Mouse (Mus musculus) heart, postnatal 0 days (tissue): Measurements from ENCODE around the gene Tmem130. TPM values are rescaled to one million over a fixed set of nuclear protein-coding genes. Genes with fewer than 3 reads are reported as not detected.

Experiments
- ATAC-seq: fragments of 200-750 bp; cut with Nextera tagmentation; 2 replicates; pipeline ENCODE4 v1.8.0; 2017; ENCODE audit warnings: low read depth, moderate number of reproducible peaks, moderate library complexity; ENCODE audit not compliant: insufficient read depth
- DNase-seq: peaks from one replicate; pipeline ENCODE4 v3.0.0-alpha.2; 2016; ENCODE audit warnings: low spot score
- H3K27ac ChIP-seq: fragments of 300-500 bp; sonication (generic); 2 replicates; pipeline ENCODE4 v1.5.1; 2014; ENCODE audit warnings: low read depth, mild to moderate bottlenecking
- H3K27me3 ChIP-seq: fragments of 300-500 bp; sonication (generic); 2 replicates; pipeline ENCODE4 v1.6.1; 2014; ENCODE audit warnings: low read length, mixed read lengths; ENCODE audit not compliant: control insufficient read depth, insufficient read depth
- H3K36me3 ChIP-seq: fragments of 300-500 bp; sonication (generic); replicated peaks from 2 replicates; pipeline ENCODE4 v1.6.1; 2014; ENCODE audit warnings: low read length, mixed read lengths; ENCODE audit not compliant: control insufficient read depth, insufficient read depth
- H3K4me1 ChIP-seq: fragments of 300-500 bp; sonication (generic); 2 replicates; pipeline ENCODE4 v1.6.1; 2014; ENCODE audit warnings: antibody characterized with exemption; ENCODE audit not compliant: control insufficient read depth, insufficient read depth
- H3K4me2 ChIP-seq: fragments of 300-500 bp; sonication (generic); 2 replicates; pipeline ENCODE4 v1.6.1; 2014; ENCODE audit warnings: low read depth, mild to moderate bottlenecking, low read length, moderate library complexity
- H3K4me3 ChIP-seq: fragments of 300-500 bp; sonication (generic); 2 replicates; pipeline ENCODE4 v1.5.1; 2014; ENCODE audit warnings: low read depth, low read length
- H3K9ac ChIP-seq: fragments of 300-500 bp; sonication (generic); replicated peaks from 2 replicates; pipeline ENCODE4 v1.6.1; 2014; ENCODE audit warnings: low read depth, low read length, mixed read lengths
- H3K9me3 ChIP-seq: fragments of 300-500 bp; sonication (generic); replicated peaks from 2 replicates; pipeline ENCODE4 v1.6.1; 2016; ENCODE audit warnings: low read length; ENCODE audit not compliant: control insufficient read depth
- CTCF ChIP-seq: IDR thresholded peaks from 2 replicates; pipeline ENCODE4 v1.5.1; 2016; ENCODE audit warnings: antibody characterized with exemption, control low read depth, low read depth
- EP300 ChIP-seq: IDR thresholded peaks from 2 replicates; pipeline ENCODE4 v1.6.1; 2016; ENCODE audit warnings: antibody characterized with exemption, low read depth
- WGBS: fragments of 180-500 bp; shearing (Covaris S2); extraction: QIAGEN DNeasy Blood & Tissue Kit; methylation state at CpG from one replicate; pipeline ENCODE4 v1.1.7; 2014; 5-methylcytosine and 5-hydroxymethylcytosine counted together
- polyA plus RNA-seq: library from polyadenylated mRNA; unstranded; fragments of >200 nt; fragmentation: Nextera tagmentation; extraction: Ambion mirVana; gene quantifications from 2 replicates; pipeline ENCODE4 v1.2.1, GENCODE M21; 2015
- total RNA-seq: library from RNA; depleted of rRNA; stranded (reverse); fragments of >200 nt; gene quantifications from 2 replicates; pipeline ENCODE4 v1.2.3, GENCODE M21; 2014; ENCODE audit warnings: low replicate concordance

Gene Tmem130
- total and polyA plus RNA-seq, 2 experiments from 2014 or later, result 0.44 to 0.53 TPM

- Histone ChIP-seq H3K4me2 (no peak overlapping the region), H3K4me1 (no peaks in the 10 kb centered on the region), H3K27ac (no peak overlapping the region), H3K4me3 (no peak overlapping the region), H3K27me3 (no peaks in the 10 kb centered on the region), H3K9me3 (no peaks in the 10 kb centered on the region), H3K36me3 (no peaks in the 10 kb centered on the region), H3K9ac (no peak overlapping the region)
- ATAC-seq (no peak), DNase-seq (peak; percentile 61)
- TF ChIP-seq EP300, result no peak
- peak; percentile 74 for TF ChIP-seq CTCF
- WGBS, result 36% methylated on average over 4 of the region's 4 CpGs
These were observed 27.7 kb downstream of the Tmem130 start for GRCm38 (mm10) chr5:144733953-144734352.

- Histone ChIP-seq H3K27me3 (no peaks in the 10 kb centered on the region), H3K36me3 (no peaks in the 10 kb centered on the region), H3K9me3 (no peaks in the 10 kb centered on the region), H3K4me3 (no peak overlapping the region), H3K4me1 (no peaks in the 10 kb centered on the region), H3K4me2 (no peak overlapping the region), H3K9ac (no peak overlapping the region), H3K27ac (no peak overlapping the region)
- DNase-seq (no peak), ATAC-seq (no peak)
- TF ChIP-seq EP300 (no peak), CTCF (no peak)
- WGBS, result 68% methylated on average over 8 of the region's 8 CpGs
These were observed 32.4 kb downstream of the Tmem130 start for GRCm38 (mm10) chr5:144729216-144729615.

- WGBS, result 43% methylated on average over 5 of the region's 5 CpGs
- ATAC-seq, result no peak
- H3K27me3 ChIP-seq, result no peaks in the 10 kb centered on the region
- no peak for DNase-seq
- no peak overlapping the region for H3K27ac ChIP-seq
- H3K4me1 ChIP-seq, result no peaks in the 10 kb centered on the region
- no peak overlapping the region for H3K4me2 ChIP-seq
- no peak overlapping the region for H3K9ac ChIP-seq
- H3K4me3 ChIP-seq, result no peak overlapping the region
- no peak for TF ChIP-seq EP300
- TF ChIP-seq CTCF, result no peak
- H3K9me3 ChIP-seq, result no peaks in the 10 kb centered on the region
- H3K36me3 ChIP-seq, result no peaks in the 10 kb centered on the region
These were observed 33.4 kb downstream of the Tmem130 start for GRCm38 (mm10) chr5:144728237-144728636.

- 8% methylated on average over 9 of the region's 9 CpGs for WGBS
- ATAC-seq (no peak; the same call in 1 of the 2 replicates), DNase-seq (peak; percentile 30)
- H3K4me2 ChIP-seq, result no peak overlapping the region
- no peaks in the 10 kb centered on the region for H3K36me3 ChIP-seq
- no peak overlapping the region for H3K9ac ChIP-seq
- no peaks in the 10 kb centered on the region for H3K27me3 ChIP-seq
- TF ChIP-seq EP300 (no peak), CTCF (peak; percentile 83)
- H3K9me3 ChIP-seq, result no peaks in the 10 kb centered on the region
- H3K27ac ChIP-seq, result no peak overlapping the region
- no peaks in the 10 kb centered on the region for H3K4me1 ChIP-seq
- no peak overlapping the region for H3K4me3 ChIP-seq
These were observed 34.5 kb downstream of the Tmem130 start for GRCm38 (mm10) chr5:144727119-144727518.

- TF ChIP-seq CTCF, result 0 out of 2 replicates have a peak, but pooled peaks have one; percentile 5
- TF ChIP-seq EP300, result no peak
- H3K9me3 ChIP-seq, result no peaks in the 10 kb centered on the region
- no peak overlapping the region for H3K4me2 ChIP-seq
- H3K36me3 ChIP-seq, result no peaks in the 10 kb centered on the region
- ATAC-seq (no peak), DNase-seq (no peak)
- no peak overlapping the region for H3K27ac ChIP-seq
- H3K4me1 ChIP-seq, result no peaks in the 10 kb centered on the region
- 75% methylated on average over 3 of the region's 3 CpGs for WGBS
- H3K27me3 ChIP-seq, result no peaks in the 10 kb centered on the region
- no peak overlapping the region for H3K9ac ChIP-seq
- H3K4me3 ChIP-seq, result no peak overlapping the region
These were observed 36.1 kb downstream of the Tmem130 start for GRCm38 (mm10) chr5:144725554-144725953.

GRCm38 (mm10) chr5:144724926-144725325 lies 36.7 kb downstream of the Tmem130 start:
- Histone ChIP-seq H3K9me3 (no peaks in the 10 kb centered on the region), H3K27me3 (no peaks in the 10 kb centered on the region), H3K4me1 (no peaks in the 10 kb centered on the region), H3K27ac (no peak overlapping the region), H3K9ac (no peak overlapping the region), H3K4me3 (no peak overlapping the region), H3K4me2 (no peak overlapping the region), H3K36me3 (no peaks in the 10 kb centered on the region)
- TF ChIP-seq CTCF (no peak), EP300 (no peak)
- DNase-seq (no peak), ATAC-seq (no peak)
- 33% methylated on average over 2 of the region's 2 CpGs for WGBS
